Mouse (Mus musculus) gonadal fat pad, adult 2 months (tissue): ENCODE measurements at regions not wholly inside any gene's neighbourhood (a gene's known extent, or its start where the extent isn't known, plus 50 kb on each side); places are given as distances from the start of the nearest gene placed in this dataset.

Experiments used
- DNase-seq: peaks from one replicate; pipeline ENCODE4 v3.0.0-alpha.2; 2012; ENCODE audit warnings: low read depth

- DNase-seq, result no peak
Measured at GRCm38 (mm10) chr5:103309806-103310525, 98.8 kb upstream of the Mapk10 start.

DNA sequence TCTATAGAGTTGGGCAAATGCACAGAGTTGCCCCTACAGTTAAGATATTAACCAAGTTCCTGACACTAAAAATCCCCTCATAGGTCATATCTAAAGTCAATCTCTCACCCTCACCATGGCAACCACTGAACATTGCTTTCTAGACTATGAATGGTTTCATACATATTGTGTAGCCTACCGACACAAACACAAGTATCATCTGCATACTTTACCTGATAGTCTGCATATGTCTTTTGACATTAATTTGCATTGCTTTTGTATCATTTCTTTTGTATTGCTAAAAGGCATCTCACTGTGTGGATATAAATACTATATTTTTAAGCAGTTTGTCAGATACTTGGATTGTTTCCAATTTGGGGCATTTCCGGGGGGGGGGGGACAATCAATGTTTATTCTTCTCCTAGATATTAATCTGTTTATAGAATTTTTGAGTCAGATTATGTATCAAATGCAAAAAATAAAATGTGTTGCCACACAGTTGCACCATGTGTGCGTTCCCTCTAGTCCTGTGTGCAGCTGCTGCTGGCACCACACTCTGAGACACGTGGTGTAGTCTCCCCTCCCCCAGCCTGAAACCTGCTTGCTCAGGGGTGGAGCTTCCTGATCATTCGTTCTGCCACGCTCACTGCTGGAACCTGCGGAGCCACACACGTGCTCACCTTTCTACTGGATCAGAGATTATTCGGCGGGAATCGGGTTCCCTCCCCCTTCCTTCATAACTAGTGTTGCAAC lies 94.7 kb upstream of the Mapk10 start:
- peak; percentile 5 for DNase-seq

DNA sequence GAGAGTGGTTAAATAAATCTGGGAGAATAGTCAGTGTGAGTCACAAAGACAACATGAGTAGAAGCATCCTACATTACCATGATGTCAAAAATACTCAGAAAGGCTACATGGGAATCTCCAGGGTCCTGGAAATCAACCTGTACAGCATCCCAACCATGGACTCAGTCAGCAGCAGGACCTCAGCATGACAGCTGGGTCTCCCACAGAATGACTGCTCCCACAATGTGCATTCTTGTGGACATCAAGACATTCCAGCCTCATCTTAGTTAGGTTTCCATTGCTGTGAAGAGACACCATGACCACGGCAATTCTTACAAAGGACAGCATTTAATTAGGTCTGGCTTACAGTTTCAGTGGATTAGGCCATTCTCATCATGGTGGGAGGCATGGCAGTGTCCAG lies 93.8 kb upstream of the Mapk10 start:
- no peak for DNase-seq

- DNase-seq, result no peak
Measured at GRCm38 (mm10) chr5:103302744-103303143, 91.6 kb upstream of the Mapk10 start.

DNA sequence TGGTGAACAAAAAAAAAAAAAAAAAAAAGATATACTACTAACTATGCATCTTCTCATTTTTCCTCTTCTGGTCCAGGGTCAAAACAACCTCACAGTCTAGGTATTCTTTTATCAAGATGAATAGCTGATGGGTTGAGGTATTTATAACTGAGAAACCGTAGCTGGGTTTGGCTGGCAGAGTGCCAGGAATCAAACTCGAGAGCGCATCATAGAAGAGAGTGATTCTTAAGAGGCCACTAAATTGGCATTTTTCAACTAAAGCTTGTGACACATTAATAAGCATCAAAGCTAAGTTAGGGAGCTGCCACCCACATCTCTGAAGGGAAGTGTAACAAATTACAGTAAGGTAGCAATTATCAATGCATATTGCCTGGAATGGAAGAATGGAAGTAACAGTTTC lies 90.2 kb upstream of the Mapk10 start:
- no peak for DNase-seq

DNA sequence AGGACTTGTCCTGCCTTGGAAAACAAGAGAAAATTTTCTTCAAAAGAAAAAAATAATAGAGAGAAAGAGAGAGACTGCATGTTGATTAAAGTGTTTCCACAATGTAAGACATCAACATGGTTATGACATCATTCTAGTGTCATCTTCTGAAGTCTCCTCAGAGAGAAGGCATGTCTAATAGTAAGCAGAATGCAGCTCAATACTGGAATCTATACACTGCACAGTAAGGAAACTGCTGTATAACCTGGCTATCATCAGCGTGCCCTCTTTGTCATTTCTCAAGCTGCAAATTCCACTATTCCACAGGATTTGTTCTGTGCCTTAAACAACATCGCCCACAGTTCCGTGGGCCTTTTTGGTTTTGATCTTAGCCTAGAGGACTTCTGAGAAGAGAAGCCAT lies 82.8 kb upstream of the Mapk10 start:
- DNase-seq, result no peak

GRCm38 (mm10) chr5:103291691-103292090 lies 80.6 kb upstream of the Mapk10 start:
- DNase-seq, result no peak

DNA sequence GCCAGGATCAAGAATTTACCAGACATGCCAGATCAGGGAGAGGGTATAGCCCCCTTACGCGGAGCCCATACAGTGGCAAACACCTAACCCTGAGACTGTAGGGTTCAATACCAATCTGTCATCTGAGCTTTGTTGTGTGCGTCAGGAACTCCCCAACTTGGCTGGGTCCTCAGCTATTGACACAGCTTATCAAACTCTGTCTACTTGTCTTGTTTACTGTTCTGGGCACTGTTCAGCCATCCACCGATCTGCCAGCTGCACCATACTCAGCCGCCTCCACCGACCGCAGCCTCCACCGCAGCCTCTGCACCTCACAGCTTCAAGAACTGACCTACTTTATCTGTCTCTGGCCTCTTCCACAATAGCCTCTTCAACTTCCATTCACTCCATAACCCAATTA lies 80.1 kb upstream of the Mapk10 start:
- DNase-seq, result no peak

- no peak for DNase-seq
Measured at GRCm38 (mm10) chr5:103269206-103269605, 58.1 kb upstream of the Mapk10 start.

DNA sequence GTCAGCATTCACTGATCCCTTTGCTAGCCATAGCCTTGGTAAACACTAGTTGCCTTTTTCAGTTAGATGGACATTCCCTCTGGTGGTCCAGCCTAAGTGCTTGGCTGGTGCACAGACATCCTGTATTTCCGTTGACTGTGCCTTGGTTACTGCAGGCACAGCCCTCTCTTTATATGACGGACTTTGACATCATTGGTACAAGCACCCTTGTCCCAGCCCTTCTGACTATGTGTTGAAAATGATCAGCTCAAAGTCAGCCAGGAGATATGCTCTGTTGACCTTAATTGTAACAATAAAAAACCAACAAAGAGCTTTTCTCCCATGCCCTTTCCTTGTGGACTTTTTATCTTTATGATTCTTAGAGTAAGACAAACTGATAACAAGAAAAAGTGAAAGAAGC lies 53.8 kb upstream of the Mapk10 start:
- DNase-seq, result no peak

GRCm38 (mm10) chr5:103261406-103261805 lies 50.3 kb upstream of the Mapk10 start:
- DNase-seq, result no peak
